In the genomic region with DNA sequence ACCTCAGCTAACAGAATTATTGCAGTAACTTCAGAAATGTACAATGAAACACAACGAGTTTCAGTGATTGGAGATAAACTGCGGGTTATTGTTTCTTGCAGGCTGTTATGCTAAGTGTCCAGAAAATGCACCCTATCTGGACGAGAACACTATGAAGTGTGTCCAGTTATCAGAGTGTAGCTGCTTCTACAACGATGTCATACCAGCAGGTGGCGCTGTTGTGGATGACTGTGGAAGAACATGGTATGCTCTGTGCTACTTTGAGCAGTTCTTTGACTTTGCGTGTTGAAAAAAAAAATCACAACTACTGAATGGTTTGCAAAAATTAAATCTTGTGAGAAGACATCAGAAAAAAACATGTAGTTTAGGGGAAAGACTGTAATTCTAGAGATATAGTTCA, we compare ENCODE assay signal across 9 mouse cellular contexts.
DNase-seq lines count a peak whose midpoint lies in the region.
"Had no signal": no experiment of that assay in that cellular context is flagged by ENCODE, and none has a peak within 500 bp of the region (broad histone marks: within the 10 kb centered on the region; RNA-seq: fewer than 3 reads in every experiment).

No protein-coding gene starts in this region.

- H3K27me3 ChIP-seq in splenic B cell, adult 2 months (ENCODE audit: control insufficient read depth, insufficient read depth, low read length, poor library complexity, severe bottlenecking): no peaks in the 10 kb centered on the region
- H3K27me3 ChIP-seq: liver, embryonic 15.5 days had no signal

- DNase-seq in kidney, adult 18-20 months: peak; percentile 11
- DNase-seq in kidney, adult 11 months: no peak
- peak; percentile 3 for DNase-seq in thymus, postnatal 14 days
- no peak for DNase-seq in thymus, adult 18-20 months
- DNase-seq in c-Kit-positive CD71-negative TER-119-negative erythroid progenitor cells, embryonic 14.5 days (ENCODE audit: low read depth): peak; percentile 3
- DNase-seq in splenic B cell, adult 2 months (ENCODE audit: low read depth, low spot score): peak; percentile 1
- DNase-seq in layer of hippocampus, adult 8-10 months (ENCODE audit: low spot score in 2 of 2): no peak
- DNase-seq in spleen, postnatal 36 days (ENCODE audit: low spot score in 2 of 2): no peak

- H3K36me3 ChIP-seq in splenic B cell, adult 2 months (ENCODE audit: control insufficient read depth, insufficient read depth, low read length, poor library complexity, severe bottlenecking): no peaks in the 10 kb centered on the region
- H3K36me3 ChIP-seq: liver, embryonic 15.5 days had no signal

Comparison
In these comparisons a context has a peak if more than half of its experiments do, and no peak if none do; other contexts are left out.
1. DNase-seq: peak in kidney, adult 18-20 months (single experiment), thymus, postnatal 14 days (single experiment), c-Kit-positive CD71-negative TER-119-negative erythroid progenitor cells, embryonic 14.5 days (single experiment) and splenic B cell, adult 2 months (single experiment); none in kidney, adult 11 months (single experiment), thymus, adult 18-20 months (0 of 2), layer of hippocampus, adult 8-10 months (0 of 2) and spleen, postnatal 36 days (0 of 2).